Mouse (Mus musculus) embryo, embryonic 11.5 days (tissue): ENCODE data around the gene Mid1.
"Not testable (repeated sequence)": the region's sequence is repeated elsewhere in the genome, so short reads cannot be mapped to it uniquely, and the experiment has no call there.

Source experiments
- DNase-seq: peaks from one replicate; pipeline ENCODE4 v3.0.0-alpha.2; 2012; ENCODE audit warnings: low read depth, low spot score

The Mid1 gene

GRCm38 (mm10) chrX:169986519-169987367 lies 301.7 kb downstream of the Mid1 start:
- DNase-seq, result peak; percentile 85

DNA sequence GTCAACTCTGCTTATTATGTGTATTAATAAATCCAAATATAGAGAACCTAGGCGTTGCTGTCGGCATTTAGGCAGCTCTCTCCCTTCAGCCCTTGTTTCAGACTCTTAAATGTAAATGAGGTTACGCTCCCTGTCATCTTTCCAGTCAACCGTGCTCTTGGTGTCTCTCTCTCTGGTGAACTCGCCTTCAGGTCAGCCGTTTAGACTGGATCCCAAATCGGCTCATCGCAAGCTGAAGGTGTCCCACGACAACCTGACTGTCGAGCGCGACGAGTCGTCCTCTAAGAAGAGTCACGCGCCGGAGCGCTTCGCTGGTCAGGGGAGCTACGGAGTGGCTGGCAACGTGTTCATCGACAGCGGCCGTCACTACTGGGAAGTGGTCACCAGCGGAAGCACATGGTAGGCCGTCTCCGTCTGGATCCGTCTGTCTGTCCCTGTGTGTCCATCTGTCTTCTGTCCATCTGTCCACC lies 302.4 kb downstream of the Mid1 start:
- DNase-seq, result peak; percentile 46

DNA sequence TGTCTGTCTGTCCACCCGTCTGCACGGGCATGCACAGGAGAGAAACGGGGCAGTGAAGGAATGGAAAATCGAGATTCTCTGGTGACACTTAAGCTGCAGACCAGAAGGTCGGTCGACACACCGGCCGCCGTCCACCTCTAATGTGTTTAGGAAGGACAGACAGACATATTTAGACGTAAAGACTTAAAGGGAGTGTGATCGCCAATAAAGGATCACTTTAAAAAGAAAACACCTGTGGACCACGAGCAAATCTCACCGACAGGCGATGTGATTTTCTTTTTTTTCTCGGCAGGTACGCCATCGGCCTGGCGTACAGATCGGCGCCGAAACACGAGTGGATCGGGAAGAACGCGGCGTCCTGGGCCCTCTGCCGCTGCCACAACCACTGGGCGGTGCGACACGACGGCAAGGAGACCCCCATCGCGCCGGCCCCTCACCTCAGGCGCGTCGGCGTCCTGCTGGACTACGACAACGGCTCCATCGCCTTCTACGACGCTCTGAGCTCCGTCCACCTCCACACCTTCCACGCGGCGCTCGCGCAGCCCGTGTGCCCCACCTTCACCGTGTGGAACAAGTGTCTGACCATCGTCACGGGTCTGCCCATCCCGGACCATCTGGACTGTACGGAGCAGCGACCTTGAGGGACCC lies 303.7 kb downstream of the Mid1 start:
- peak; percentile 37 for DNase-seq

- not testable (repeated sequence) for DNase-seq
Measured at GRCm38 (mm10) chrX:169989219-169989595, 304.2 kb downstream of the Mid1 start.

- DNase-seq, result not testable (repeated sequence)
Measured at GRCm38 (mm10) chrX:169989691-169990631, 305.0 kb downstream of the Mid1 start.

GRCm38 (mm10) chrX:169991128-169991873 lies 306.3 kb downstream of the Mid1 start:
- DNase-seq, result peak; percentile 100

GRCm38 (mm10) chrX:169992086-169992930 lies 307.3 kb downstream of the Mid1 start:
- not testable (repeated sequence) for DNase-seq

DNA sequence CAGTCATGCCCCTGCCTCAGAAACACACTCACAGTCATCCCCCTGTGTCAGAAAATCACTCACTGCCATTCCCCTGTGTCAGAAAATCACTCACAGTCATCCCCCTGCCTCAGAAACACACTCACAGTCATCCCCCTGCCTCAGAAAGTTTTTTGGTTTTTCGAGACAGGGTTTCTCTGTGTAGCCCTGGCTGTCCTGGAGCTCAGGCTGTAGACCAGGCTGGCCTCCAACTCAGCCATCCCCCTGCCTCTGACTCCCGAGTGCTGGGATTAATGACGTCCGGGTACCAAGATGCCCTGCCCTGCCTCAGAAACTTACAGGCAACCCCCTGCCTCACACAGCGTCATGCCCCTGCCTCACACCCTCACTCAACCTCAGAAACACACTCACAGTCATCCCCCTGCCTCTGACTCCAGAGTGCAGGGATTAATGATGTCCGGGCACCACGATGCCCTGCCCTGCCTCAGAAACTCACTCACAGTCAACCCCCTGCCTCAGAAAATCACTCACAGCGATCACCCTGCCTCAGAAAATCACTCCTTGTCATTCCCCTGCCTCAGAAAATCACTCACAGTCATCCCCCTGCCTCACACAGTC lies 308.1 kb downstream of the Mid1 start:
- not testable (repeated sequence) for DNase-seq

DNA sequence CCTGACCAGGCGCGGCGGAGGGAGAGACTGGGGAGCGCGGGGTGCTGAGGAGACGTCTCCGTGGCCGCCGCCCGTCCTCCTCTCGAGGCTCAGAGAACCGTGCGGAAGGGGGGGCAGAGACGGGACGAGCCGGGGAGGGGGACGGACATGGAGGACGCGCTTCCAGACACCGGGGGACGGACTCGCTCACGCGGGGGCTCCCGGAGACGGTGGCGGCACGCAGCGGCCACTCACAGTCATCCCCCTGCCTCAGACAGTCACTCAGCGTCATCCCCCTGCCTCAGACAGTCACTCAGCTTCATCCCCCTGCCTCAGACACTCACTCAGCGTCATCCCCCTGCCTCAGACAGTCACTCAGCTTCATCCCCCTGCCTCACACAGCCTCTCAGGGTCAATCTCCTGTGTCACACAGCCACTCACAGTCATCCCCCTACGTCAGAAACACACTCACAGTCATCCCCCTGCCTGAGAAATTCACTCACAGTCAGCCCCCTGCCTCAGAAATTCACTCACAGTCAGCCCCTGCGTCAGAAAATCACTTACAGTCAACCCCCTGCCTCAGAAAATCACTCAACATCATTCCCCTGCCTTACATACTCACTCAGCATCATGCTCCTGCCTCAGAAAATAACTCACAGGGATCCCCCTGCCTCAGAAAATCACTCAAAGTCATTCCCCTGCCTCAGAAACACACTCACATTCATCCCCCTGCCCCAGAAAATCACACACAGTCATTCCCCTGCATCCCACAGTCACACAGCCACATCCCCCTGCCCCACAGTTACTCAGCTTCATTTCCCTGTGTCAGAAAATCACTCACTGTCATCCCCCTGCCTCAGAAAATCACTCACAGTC lies 309.2 kb downstream of the Mid1 start:
- DNase-seq, result not testable (repeated sequence)

GRCm38 (mm10) chrX:169994866-169995711 lies 310.1 kb downstream of the Mid1 start:
- DNase-seq, result not testable (repeated sequence)

DNA sequence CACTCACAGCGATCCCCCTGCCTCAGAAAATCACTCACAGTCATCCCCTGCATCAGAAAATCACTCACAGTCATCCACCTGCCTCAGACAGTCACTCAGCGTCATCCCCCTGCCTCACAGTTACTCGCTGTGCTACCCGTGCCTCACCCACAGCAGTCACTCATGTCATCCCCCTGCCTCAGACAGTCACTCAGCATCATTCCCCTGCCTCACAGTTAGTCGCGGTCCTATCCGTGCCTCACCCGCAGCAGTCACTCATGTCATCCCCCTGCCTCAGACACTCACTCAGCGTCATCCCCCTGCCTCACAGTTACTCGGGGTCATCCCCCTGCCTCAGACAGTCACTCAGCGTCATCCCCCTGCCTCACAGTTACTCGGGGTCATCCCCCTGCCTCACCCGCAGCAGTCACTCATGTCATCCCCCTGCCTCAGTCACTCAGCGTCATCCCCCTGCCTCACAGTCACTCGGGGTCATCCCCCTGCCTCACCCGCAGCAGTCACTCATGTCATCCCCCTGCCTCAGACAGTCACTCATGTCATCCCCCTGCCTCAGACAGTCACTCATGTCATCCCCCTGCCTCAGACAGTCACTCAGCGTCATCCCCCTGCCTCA lies 311.0 kb downstream of the Mid1 start:
- DNase-seq, result not testable (repeated sequence)

- DNase-seq, result peak; percentile 99
Measured at GRCm38 (mm10) chrX:169996926-169997325, 311.9 kb downstream of the Mid1 start.

DNA sequence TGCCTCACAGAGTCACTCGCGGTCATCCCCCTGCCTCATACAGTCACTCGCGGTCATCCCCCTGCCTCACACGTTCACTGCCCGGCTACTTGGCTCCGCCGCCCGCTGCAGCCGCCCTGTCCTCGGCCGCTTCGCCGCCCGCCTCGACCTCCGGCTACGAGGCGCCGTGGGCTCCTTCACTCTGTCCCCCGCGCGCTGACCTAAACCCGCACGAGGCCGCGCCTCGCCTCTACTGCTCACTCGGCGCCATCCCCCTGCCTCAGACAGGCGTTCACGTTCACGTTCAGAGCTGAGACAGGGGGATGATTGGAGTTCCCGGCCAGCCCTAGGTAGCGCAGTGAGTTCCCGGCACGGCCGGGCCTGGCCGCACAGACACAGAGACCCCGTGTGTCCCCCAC lies 312.5 kb downstream of the Mid1 start:
- not testable (repeated sequence) for DNase-seq

DNA sequence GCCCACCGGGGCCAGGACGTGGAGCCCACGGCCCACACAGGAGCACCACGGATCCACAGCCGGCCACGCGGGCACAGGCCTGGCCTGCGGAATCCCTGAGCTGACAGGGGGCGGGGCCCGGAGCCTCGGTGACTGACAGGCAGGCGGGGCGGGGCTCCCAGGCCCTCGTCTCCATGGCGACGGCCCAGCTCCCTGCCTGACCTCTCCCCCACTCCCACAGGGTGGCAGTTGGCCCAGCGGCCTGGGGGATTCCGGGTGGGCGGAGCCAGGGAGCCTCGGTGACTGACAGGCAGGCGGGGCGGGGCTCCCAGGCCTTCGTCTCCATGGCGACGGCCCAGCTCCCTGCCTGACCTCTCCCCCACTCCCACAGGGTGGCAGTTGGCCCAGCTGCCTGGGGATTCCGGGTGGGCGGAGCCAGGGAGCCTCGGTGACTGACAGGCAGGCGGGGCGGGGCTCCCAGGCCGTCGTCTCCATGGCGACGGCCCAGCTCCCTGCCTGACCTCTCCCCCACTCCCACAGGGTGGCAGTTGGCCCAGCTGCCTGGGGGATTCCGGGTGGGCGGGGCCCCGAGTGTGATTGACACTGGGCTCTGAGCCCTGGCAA lies 313.0 kb downstream of the Mid1 start:
- peak; percentile 100 for DNase-seq

DNA sequence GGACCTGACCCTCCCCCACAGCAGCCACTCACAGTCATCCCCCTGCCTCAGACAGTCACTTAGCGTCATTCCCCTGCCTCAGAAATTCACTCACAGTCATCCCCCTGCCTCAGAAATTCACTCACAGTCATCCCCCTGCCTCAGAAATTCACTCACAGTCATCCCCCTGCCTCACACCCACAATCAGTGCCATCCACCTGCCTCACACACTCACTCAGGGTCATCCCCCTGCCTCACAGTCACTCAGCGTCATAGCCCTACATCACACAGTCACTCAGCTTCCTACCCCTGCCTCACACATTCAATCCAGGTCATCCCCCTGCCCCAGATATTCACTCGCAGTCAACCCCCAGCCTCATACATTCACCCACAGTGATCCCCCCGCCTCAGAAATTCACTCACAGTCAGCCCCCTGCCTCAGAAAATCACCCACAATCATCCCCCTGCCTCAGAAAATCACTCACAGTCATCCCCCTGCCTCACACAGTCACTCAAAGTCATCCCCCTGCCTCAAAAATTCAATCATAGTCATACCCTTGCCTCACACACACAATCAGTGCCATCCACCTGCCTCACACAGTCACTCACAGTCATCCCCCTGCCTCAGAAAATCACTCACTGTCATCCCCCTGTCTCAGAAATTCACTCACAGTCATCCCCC lies 313.7 kb downstream of the Mid1 start:
- DNase-seq, result not testable (repeated sequence)

DNA sequence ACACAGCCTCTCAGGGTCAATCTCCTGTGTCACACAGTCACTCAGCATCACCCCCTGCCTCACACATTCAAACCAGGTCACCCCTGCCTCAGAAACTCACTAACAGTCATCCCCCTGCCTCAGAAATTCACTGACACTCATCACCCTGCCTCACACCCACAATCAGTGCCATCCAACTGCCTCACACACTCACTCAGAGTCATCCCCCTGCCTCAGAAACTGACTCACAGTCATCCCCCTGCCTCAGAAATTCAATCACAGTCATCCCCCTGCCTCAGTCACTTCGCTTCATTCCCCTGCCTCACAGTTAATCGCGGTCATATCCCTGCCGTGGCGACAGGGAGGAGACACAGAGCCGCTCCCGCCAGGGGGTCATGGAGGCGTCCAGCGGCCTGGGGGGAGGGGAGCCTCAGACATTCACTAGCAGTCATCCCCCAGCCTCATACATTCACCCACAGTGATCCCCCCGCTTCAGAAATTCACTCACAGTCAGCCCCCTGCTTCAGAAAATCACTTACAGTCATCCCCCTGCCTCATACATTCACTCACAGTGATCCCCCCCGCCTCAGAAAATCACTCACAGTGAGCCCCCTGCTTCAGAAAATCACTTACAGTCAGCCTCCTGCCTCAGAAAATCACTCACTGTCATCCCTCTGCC lies 314.4 kb downstream of the Mid1 start:
- not testable (repeated sequence) for DNase-seq
